Comparison of ENCODE assay signal across 12 mouse cellular contexts in genomic region chr1:38442479-38442878, GRCm38 (mm10).
A peak's percentile ranks its signal among the peaks of the same experiment; 100 is the strongest.
DNase-seq lines count a peak whose midpoint lies in the region; ATAC-seq and TF ChIP-seq lines count a peak whose summit lies in the region.
"Had no signal": no experiment of that assay in that cellular context is flagged by ENCODE, and none has a peak within 500 bp of the region (broad histone marks: within the 10 kb centered on the region; RNA-seq: fewer than 3 reads in every experiment).

No protein-coding gene starts in this region.

- H3K36me3 ChIP-seq in forebrain, embryonic 10.5 days (replicated peaks): no peaks in the 10 kb centered on the region
- no peaks in the 10 kb centered on the region for H3K36me3 ChIP-seq in forebrain, embryonic 12.5 days (replicated peaks)
- H3K36me3 ChIP-seq in hindbrain, embryonic 12.5 days: no peaks in the 10 kb centered on the region
- no peaks in the 10 kb centered on the region for H3K36me3 ChIP-seq in hindbrain, embryonic 11.5 days (ENCODE audit: control insufficient read depth, insufficient read depth, low read length)
- H3K36me3 ChIP-seq in embryonic facial prominence, embryonic 12.5 days: no peaks in the 10 kb centered on the region
- no peaks in the 10 kb centered on the region for H3K36me3 ChIP-seq in liver, postnatal 0 days (replicated peaks; ENCODE audit: insufficient read depth, low read length)
- H3K36me3 ChIP-seq: hindbrain, embryonic 15.5 days had no signal

- no peak overlapping the region for H3K4me3 ChIP-seq in forebrain, embryonic 10.5 days
- no peak overlapping the region for H3K4me3 ChIP-seq in forebrain, embryonic 12.5 days (replicated peaks)
- no peak overlapping the region for H3K4me3 ChIP-seq in hindbrain, embryonic 12.5 days
- no peak overlapping the region for H3K4me3 ChIP-seq in hindbrain, embryonic 11.5 days (ENCODE audit: low read depth, low read length)
- no peak overlapping the region for H3K4me3 ChIP-seq in embryonic facial prominence, embryonic 12.5 days
- no peak overlapping the region for H3K4me3 ChIP-seq in liver, postnatal 0 days (ENCODE audit: low read depth, low read length)
- no peak overlapping the region for H3K4me3 ChIP-seq in gastrocnemius, adult 2 months
- H3K4me3 ChIP-seq: hindbrain, embryonic 15.5 days; megakaryocyte, embryonic 14.5 days had no signal

- H3K27me3 ChIP-seq in forebrain, embryonic 10.5 days (ENCODE audit: poor library complexity, severe bottlenecking): no peaks in the 10 kb centered on the region
- no peaks in the 10 kb centered on the region for H3K27me3 ChIP-seq in forebrain, embryonic 12.5 days
- no peaks in the 10 kb centered on the region for H3K27me3 ChIP-seq in hindbrain, embryonic 12.5 days
- no peaks in the 10 kb centered on the region for H3K27me3 ChIP-seq in hindbrain, embryonic 11.5 days (ENCODE audit: control insufficient read depth, insufficient read depth, low read length)
- no peaks in the 10 kb centered on the region for H3K27me3 ChIP-seq in embryonic facial prominence, embryonic 12.5 days
- no peaks in the 10 kb centered on the region for H3K27me3 ChIP-seq in liver, postnatal 0 days (ENCODE audit: insufficient read depth, low read length)
- H3K27me3 ChIP-seq: hindbrain, embryonic 15.5 days; megakaryocyte, embryonic 14.5 days had no signal

- 80% methylated on average over 9 of the region's 9 CpGs for WGBS in forebrain, embryonic 10.5 days
- 70% methylated on average over 9 of the region's 9 CpGs for WGBS in forebrain, embryonic 12.5 days
- 61% methylated on average over 9 of the region's 9 CpGs for WGBS in hindbrain, embryonic 12.5 days
- WGBS in hindbrain, embryonic 11.5 days: 59% methylated on average over 9 of the region's 9 CpGs
- WGBS in embryonic facial prominence, embryonic 12.5 days: 73% methylated on average over 9 of the region's 9 CpGs
- 63% methylated on average over 9 of the region's 9 CpGs for WGBS in liver, postnatal 0 days (ENCODE audit: insufficient replicate concordance)

- no peak for ATAC-seq in forebrain, embryonic 12.5 days (ENCODE audit: low FRiP score)
- no peak for ATAC-seq in hindbrain, embryonic 12.5 days (ENCODE audit: low FRiP score)
- no peak for ATAC-seq in hindbrain, embryonic 11.5 days (ENCODE audit: low FRiP score)
- ATAC-seq in embryonic facial prominence, embryonic 12.5 days (ENCODE audit: insufficient number of reproducible peaks, insufficient read depth, low FRiP score, low TSS enrichment): 0 out of 2 replicates have a peak, but pooled peaks have one; percentile 41
- no peak for ATAC-seq in liver, postnatal 0 days

- no peak overlapping the region for H3K4me2 ChIP-seq in forebrain, embryonic 12.5 days
- H3K4me2 ChIP-seq in hindbrain, embryonic 12.5 days (replicated peaks): no peak overlapping the region
- no peak overlapping the region for H3K4me2 ChIP-seq in hindbrain, embryonic 11.5 days (replicated peaks; ENCODE audit: low read depth, low read length)
- H3K4me2 ChIP-seq in embryonic facial prominence, embryonic 12.5 days (replicated peaks): no peak overlapping the region
- peak overlapping the region; percentile 23; the same call in 1 of the 2 replicates for H3K4me2 ChIP-seq in liver, postnatal 0 days (ENCODE audit: low read depth, low read length)
- H3K4me2 ChIP-seq: hindbrain, embryonic 15.5 days; lung, embryonic 14.5 days had no signal

- peaks cover 73% of the 10 kb centered on the region for H3K4me1 ChIP-seq in forebrain, embryonic 10.5 days
- peaks cover 66% of the 10 kb centered on the region for H3K4me1 ChIP-seq in forebrain, embryonic 12.5 days
- H3K4me1 ChIP-seq in hindbrain, embryonic 12.5 days: peaks cover 73% of the 10 kb centered on the region
- peaks cover 15% of the 10 kb centered on the region for H3K4me1 ChIP-seq in hindbrain, embryonic 11.5 days (replicated peaks; ENCODE audit: control insufficient read depth, insufficient read depth, low read length)
- H3K4me1 ChIP-seq in embryonic facial prominence, embryonic 12.5 days: peaks cover 46% of the 10 kb centered on the region
- H3K4me1 ChIP-seq in liver, postnatal 0 days (ENCODE audit: insufficient read depth): peaks cover 12% of the 10 kb centered on the region

- no peaks in the 10 kb centered on the region for H3K9me3 ChIP-seq in forebrain, embryonic 10.5 days
- no peaks in the 10 kb centered on the region for H3K9me3 ChIP-seq in forebrain, embryonic 12.5 days
- no peaks in the 10 kb centered on the region for H3K9me3 ChIP-seq in hindbrain, embryonic 12.5 days (replicated peaks)
- no peaks in the 10 kb centered on the region for H3K9me3 ChIP-seq in hindbrain, embryonic 11.5 days (ENCODE audit: control insufficient read depth, low read length)
- H3K9me3 ChIP-seq in embryonic facial prominence, embryonic 12.5 days: no peaks in the 10 kb centered on the region
- no peaks in the 10 kb centered on the region for H3K9me3 ChIP-seq in liver, postnatal 0 days (ENCODE audit: low read length)
- H3K9me3 ChIP-seq: hindbrain, embryonic 15.5 days; megakaryocyte, embryonic 14.5 days had no signal

- peak overlapping the region; percentile 42; the same call in 1 of the 2 replicates for H3K27ac ChIP-seq in forebrain, embryonic 10.5 days
- no peak overlapping the region for H3K27ac ChIP-seq in forebrain, embryonic 12.5 days
- H3K27ac ChIP-seq in hindbrain, embryonic 12.5 days: peak overlapping the region; percentile 64
- no peak overlapping the region for H3K27ac ChIP-seq in hindbrain, embryonic 11.5 days (ENCODE audit: low read depth, low read length)
- no peak overlapping the region for H3K27ac ChIP-seq in embryonic facial prominence, embryonic 12.5 days
- no peak overlapping the region for H3K27ac ChIP-seq in liver, postnatal 0 days (ENCODE audit: low read depth)
- no peak overlapping the region for H3K27ac ChIP-seq in gastrocnemius, adult 2 months

- DNase-seq in forebrain, embryonic 10.5 days (ENCODE audit: extremely low spot score, low spot score): no peak
- no peak for DNase-seq in hindbrain, embryonic 11.5 days (ENCODE audit: low spot score)
- no peak for DNase-seq in liver, postnatal 0 days
- DNase-seq in gastrocnemius, adult 2 months: no peak
- no peak for DNase-seq in spleen, postnatal 14 days (ENCODE audit: low spot score in 2 of 2)
- DNase-seq: adrenal gland, postnatal 10 days; lung, embryonic 14.5 days had no signal

- no peak overlapping the region for H3K9ac ChIP-seq in forebrain, embryonic 12.5 days
- no peak overlapping the region for H3K9ac ChIP-seq in hindbrain, embryonic 12.5 days
- H3K9ac ChIP-seq in hindbrain, embryonic 11.5 days (ENCODE audit: low read depth, low read length): no peak overlapping the region
- no peak overlapping the region for H3K9ac ChIP-seq in embryonic facial prominence, embryonic 12.5 days
- H3K9ac ChIP-seq in liver, postnatal 0 days (replicated peaks): no peak overlapping the region
- H3K9ac ChIP-seq: hindbrain, embryonic 15.5 days; lung, embryonic 14.5 days had no signal

- TF ChIP-seq CTCF in liver, postnatal 0 days (IDR thresholded peaks at IDR 0.05; ENCODE audit: low read depth): no peak
- TF ChIP-seq CTCF in gastrocnemius, adult 2 months (IDR thresholded peaks at IDR 0.05): no peak

- TF ChIP-seq EP300 in liver, postnatal 0 days (IDR thresholded peaks at IDR 0.05; ENCODE audit: low read depth): no peak

- intact Hi-C loops in gastrocnemius, adult 2 months (cut with DNase I): no loop called here

Comparison
In these comparisons a context has a peak if more than half of its experiments do, and no peak if none do; other contexts are left out.
1. H3K27ac ChIP-seq: peak in forebrain, embryonic 10.5 days (single experiment) and hindbrain, embryonic 12.5 days (single experiment); none in forebrain, embryonic 12.5 days (single experiment), hindbrain, embryonic 11.5 days (single experiment), embryonic facial prominence, embryonic 12.5 days (single experiment), liver, postnatal 0 days (single experiment) and gastrocnemius, adult 2 months (single experiment).